Mouse (Mus musculus) hindbrain, embryonic 11.5 days (tissue): ENCODE measurements around the gene Wfikkn1. TPM values are rescaled to one million over a fixed set of nuclear protein-coding genes. Genes with fewer than 3 reads are reported as not detected.
"Not testable (repeated sequence)": the region's sequence is repeated elsewhere in the genome, so short reads cannot be mapped to it uniquely, and the experiment has no call there.

Experiments
- ATAC-seq: fragments of 200-750 bp; cut with Nextera tagmentation; 2 replicates; pipeline ENCODE4 v1.8.0; 2017; ENCODE audit warnings: mild to moderate bottlenecking, moderate TSS enrichment, moderate library complexity; ENCODE audit not compliant: low FRiP score
- DNase-seq: peaks from one replicate; pipeline ENCODE4 v3.0.0-alpha.2; 2015; ENCODE audit warnings: low spot score
- H3K27ac ChIP-seq: fragments of 300-500 bp; sonication (generic); 2 replicates; pipeline ENCODE4 v1.5.1; 2014; ENCODE audit warnings: mild to moderate bottlenecking, low read depth, low read length
- H3K27me3 ChIP-seq: fragments of 300-500 bp; sonication (generic); 2 replicates; pipeline ENCODE4 v1.6.1; 2014; ENCODE audit warnings: mild to moderate bottlenecking, low read length, moderate library complexity, mixed read lengths; ENCODE audit not compliant: control insufficient read depth, insufficient read depth
- H3K36me3 ChIP-seq: fragments of 300-500 bp; sonication (generic); 2 replicates; pipeline ENCODE4 v1.6.1; 2014; ENCODE audit warnings: mild to moderate bottlenecking, low read length, moderate library complexity, mixed read lengths; ENCODE audit not compliant: control insufficient read depth, insufficient read depth
- H3K4me1 ChIP-seq: fragments of 300-500 bp; sonication (generic); replicated peaks from 2 replicates; pipeline ENCODE4 v1.6.1; 2014; ENCODE audit warnings: low read length, mixed read lengths; ENCODE audit not compliant: control insufficient read depth, insufficient read depth
- H3K4me2 ChIP-seq: fragments of 300-500 bp; sonication (generic); replicated peaks from 2 replicates; pipeline ENCODE4 v1.6.1; 2014; ENCODE audit warnings: mild to moderate bottlenecking, low read depth, low read length
- H3K4me3 ChIP-seq: fragments of 300-500 bp; sonication (generic); 2 replicates; pipeline ENCODE4 v1.5.1; 2014; ENCODE audit warnings: low read depth, low read length
- H3K9ac ChIP-seq: fragments of 300-500 bp; sonication (generic); 2 replicates; pipeline ENCODE4 v1.6.1; 2014; ENCODE audit warnings: low read depth, low read length
- H3K9me3 ChIP-seq: fragments of 300-500 bp; sonication (generic); 2 replicates; pipeline ENCODE4 v1.6.1; 2016; ENCODE audit warnings: low read length; ENCODE audit not compliant: control insufficient read depth
- WGBS: fragments of 180-500 bp; shearing (Covaris S2); extraction: QIAGEN DNeasy Blood & Tissue Kit; methylation state at CpG from one replicate; pipeline ENCODE4 v1.1.7; 2014; 5-methylcytosine and 5-hydroxymethylcytosine counted together
- polyA plus RNA-seq: library from polyadenylated mRNA; unstranded; fragments of >200 nt; fragmentation: Nextera tagmentation; extraction: Ambion mirVana; gene quantifications from 2 replicates; pipeline ENCODE4 v1.2.1, GENCODE M21; 2014

Wfikkn1 gene
- polyA plus RNA-seq, 1 experiment from 2014 or later = 0.71 TPM

- peak; percentile 89 for DNase-seq
- peak overlapping the region; percentile 71 for H3K4me2 ChIP-seq
- peak overlapping the region; percentile 83 for H3K9ac ChIP-seq
- 2% methylated on average over 58 of the region's 59 CpGs for WGBS
- H3K27ac ChIP-seq = peak overlapping the region; percentile 91
- H3K9me3 ChIP-seq = no peaks in the 10 kb centered on the region
- peak overlapping the region; percentile 79 for H3K4me3 ChIP-seq
- no peaks in the 10 kb centered on the region for H3K27me3 ChIP-seq
- H3K4me1 ChIP-seq = peaks cover 7% of the 10 kb centered on the region; the same call in 1 of the 2 replicates
- peak; percentile 91 for ATAC-seq
- no peaks in the 10 kb centered on the region for H3K36me3 ChIP-seq
Measured at GRCm38 (mm10) chr17:25875171-25876136, 5.2 kb downstream of the Wfikkn1 start.

DNA sequence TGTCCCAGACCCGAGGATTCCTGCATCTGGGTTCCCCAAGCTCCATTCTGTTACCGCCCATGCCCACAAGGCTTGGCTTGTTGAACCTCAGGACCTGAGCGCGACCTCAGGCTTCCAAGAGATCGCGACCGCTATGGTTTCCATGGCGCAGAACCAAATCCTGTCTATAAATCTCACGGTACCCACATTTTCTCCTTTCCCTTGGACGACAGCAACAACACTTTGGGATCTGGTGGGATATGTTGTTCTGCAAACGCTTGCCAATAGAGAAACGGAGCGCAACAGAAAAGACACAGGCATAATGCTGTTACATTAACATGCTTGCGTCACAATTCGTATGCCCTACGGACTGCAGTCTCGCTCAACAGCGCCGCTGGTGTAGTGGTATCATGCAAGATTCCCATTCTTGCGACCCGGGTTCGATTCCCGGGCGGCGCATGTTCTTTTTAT is 5.9 kb downstream of the Wfikkn1 start, which contains the start of gene Mettl26:
Gene Mettl26 (plus strand): TSS at position 354 of the 450 bp plus-strand sequence.
- Histone ChIP-seq H3K36me3 (no peaks in the 10 kb centered on the region), H3K27me3 (no peaks in the 10 kb centered on the region), H3K9me3 (no peaks in the 10 kb centered on the region), H3K27ac (peak within 1 kb of the TSS; percentile 91), H3K4me1 (peaks cover 7% of the 10 kb centered on the region; the same call in 1 of the 2 replicates), H3K4me2 (peak within 1 kb of the TSS; percentile 71), H3K4me3 (peak within 1 kb of the TSS; percentile 79), H3K9ac (peak within 1 kb of the TSS; percentile 83)
- peak; percentile 70 for ATAC-seq
- under 1% methylated on average over 25 of the region's 25 CpGs for WGBS
- DNase-seq = peak; percentile 98

DNA sequence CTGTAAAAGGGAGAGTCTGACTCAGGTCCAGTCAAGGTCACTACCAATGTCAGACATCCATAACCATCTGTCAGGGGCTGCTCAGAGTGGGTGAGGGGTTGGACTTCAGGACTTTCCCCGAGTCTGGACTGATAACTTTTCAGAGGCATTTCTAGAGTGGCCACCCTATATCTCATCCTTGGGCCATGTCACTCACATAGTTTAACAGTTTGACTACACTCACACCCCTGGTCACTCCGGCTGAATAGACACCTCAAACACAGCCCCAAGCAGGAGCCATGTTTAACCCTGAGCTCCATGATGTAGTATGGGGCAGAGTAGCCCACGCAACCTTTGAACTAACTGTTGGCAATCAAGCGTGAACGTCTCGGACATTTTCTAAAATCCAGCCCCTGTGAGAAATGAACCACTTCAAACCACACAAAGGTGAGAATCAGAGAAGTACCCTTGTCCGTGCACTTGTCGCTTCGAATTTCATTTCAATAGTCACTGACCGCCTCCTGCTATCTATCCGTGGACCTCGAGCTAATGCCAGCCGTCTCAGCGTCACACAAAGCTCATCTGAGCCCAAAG is 6.4 kb downstream of the Wfikkn1 start:
- DNase-seq (no peak), ATAC-seq (peak; percentile 15; the same call in 1 of the 2 replicates)
- H3K27me3 ChIP-seq = no peaks in the 10 kb centered on the region

DNA sequence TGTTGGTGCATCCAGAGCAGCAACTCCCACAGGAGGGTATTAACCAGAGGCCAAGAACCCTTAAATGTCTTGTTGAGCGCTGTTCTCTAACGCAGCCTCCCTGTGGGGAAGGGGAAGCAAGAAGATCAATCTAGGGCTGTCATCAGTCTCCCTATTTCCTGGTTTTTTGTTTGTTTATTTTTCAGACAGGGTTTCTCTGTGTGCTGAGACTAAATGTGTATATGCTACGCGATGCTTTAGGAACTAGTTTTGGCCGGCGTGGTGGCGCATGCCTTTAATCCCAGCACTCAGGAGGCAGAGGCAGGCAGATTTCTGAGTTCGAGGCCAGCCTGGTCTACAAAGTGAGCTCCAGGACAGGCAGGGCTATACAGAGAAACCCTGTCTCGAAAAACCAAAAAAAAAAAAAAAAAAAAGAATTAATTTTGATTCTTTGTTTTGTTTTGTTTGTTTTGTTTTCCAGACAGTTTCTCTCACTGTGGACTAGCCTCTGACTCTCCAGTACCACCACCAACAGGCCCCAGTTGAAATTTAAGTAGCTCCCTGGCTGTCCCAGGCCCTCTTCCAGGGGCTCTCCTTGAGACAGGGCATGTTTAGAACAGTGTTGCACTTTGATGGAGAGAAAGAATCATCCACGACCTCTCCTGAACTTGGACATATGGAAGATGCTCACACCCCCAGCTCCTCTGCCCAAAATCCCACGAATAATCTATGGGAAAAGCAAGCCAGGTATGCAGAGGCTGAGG is 7.1 kb downstream of the Wfikkn1 start:
- H3K27me3 ChIP-seq = no peaks in the 10 kb centered on the region
- WGBS = 73% methylated on average over 11 of the region's 11 CpGs
- H3K9me3 ChIP-seq = no peaks in the 10 kb centered on the region
- H3K4me3 ChIP-seq = no peak overlapping the region
- H3K4me1 ChIP-seq = peaks cover 4% of the 10 kb centered on the region
- peak overlapping the region; percentile 71 for H3K4me2 ChIP-seq
- DNase-seq = no peak
- no peak for ATAC-seq
- peak overlapping the region; percentile 62; the same call in 1 of the 2 replicates for H3K9ac ChIP-seq
- H3K36me3 ChIP-seq = no peaks in the 10 kb centered on the region
- no peak overlapping the region for H3K27ac ChIP-seq

More for the DNA sequence above, 6.4 kb downstream of the Wfikkn1 start:
- Histone ChIP-seq H3K4me2 (peak overlapping the region; percentile 71), H3K4me1 (peaks cover 4% of the 10 kb centered on the region; the same call in 1 of the 2 replicates), H3K9ac (peak overlapping the region; percentile 62), H3K4me3 (peak overlapping the region; percentile 79), H3K27ac (peak overlapping the region; percentile 91), H3K36me3 (no peaks in the 10 kb centered on the region), H3K9me3 (no peaks in the 10 kb centered on the region)
- WGBS = 5% methylated on average over 14 of the region's 14 CpGs

DNA sequence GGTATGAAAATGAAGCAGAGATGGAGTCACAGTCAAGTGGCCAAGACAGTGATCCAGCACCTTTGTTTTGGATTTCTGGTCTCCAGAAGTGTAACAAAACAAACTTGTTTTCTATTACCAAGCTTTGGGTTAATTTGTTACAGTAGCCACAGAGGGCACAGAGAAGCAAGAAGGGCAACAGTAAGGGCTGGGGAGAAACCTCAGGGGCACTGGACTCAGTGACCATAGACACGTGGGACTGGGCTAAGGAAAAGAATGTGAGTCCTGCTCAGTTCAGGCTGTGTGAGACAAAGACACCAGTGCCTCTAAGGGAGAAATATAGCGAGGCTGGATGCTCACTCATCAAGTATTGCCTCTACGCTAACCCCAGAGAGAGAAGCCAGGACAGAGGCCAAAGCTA is 8.0 kb downstream of the Wfikkn1 start:
- Histone ChIP-seq H3K9ac (no peak overlapping the region), H3K36me3 (no peaks in the 10 kb centered on the region), H3K4me2 (no peak overlapping the region), H3K4me3 (no peak overlapping the region), H3K27ac (no peak overlapping the region), H3K27me3 (0 out of 2 replicates have a peak, but pooled peaks cover 2% of the 10 kb centered on the region), H3K9me3 (no peaks in the 10 kb centered on the region), H3K4me1 (peaks cover 10% of the 10 kb centered on the region)
- ATAC-seq = no peak
- WGBS = 77% methylated on average over 3 of the region's 3 CpGs
- DNase-seq = no peak

- H3K36me3 ChIP-seq, H3K9ac ChIP-seq, H3K4me2 ChIP-seq, DNase-seq, H3K27ac ChIP-seq, H3K27me3 ChIP-seq, H3K9me3 ChIP-seq, ATAC-seq, H3K4me3 ChIP-seq: not testable (repeated sequence)
- peaks cover 12% of the 10 kb centered on the region for H3K4me1 ChIP-seq
Measured at GRCm38 (mm10) chr17:25871566-25871965, 9.1 kb downstream of the Wfikkn1 start.

DNA sequence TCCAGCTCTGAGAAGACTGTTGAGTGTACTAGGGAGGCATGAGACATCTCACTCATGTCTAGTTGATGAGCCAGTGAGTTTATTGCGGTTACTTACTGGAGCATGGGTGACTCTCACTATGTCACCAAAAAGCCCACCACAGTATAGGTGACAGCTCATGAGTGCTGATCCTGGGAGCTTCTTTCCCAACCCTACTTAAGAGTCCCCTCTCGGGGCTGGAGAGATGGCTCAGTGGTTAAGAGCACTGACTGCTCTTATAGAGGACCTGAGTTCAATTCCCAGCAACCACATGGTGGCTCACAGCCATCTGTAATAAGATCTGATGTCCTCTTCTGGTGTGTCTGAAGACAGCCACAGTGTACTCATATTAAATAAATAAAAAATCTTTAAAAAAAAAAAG is 10.7 kb downstream of the Wfikkn1 start:
- H3K9ac ChIP-seq = no peak overlapping the region
- no peaks in the 10 kb centered on the region for H3K9me3 ChIP-seq
- H3K4me1 ChIP-seq = peaks cover 8% of the 10 kb centered on the region
- H3K4me3 ChIP-seq = no peak overlapping the region
- DNase-seq (no peak), ATAC-seq (no peak)
- WGBS = 76% methylated on average over 2 of the region's 2 CpGs
- H3K27ac ChIP-seq = no peak overlapping the region
- no peaks in the 10 kb centered on the region for H3K36me3 ChIP-seq
- no peak overlapping the region for H3K4me2 ChIP-seq
- 0 out of 2 replicates have a peak, but pooled peaks cover 2% of the 10 kb centered on the region for H3K27me3 ChIP-seq

GRCm38 (mm10) chr17:25869498-25869897 is 11.2 kb downstream of the Wfikkn1 start:
- Histone ChIP-seq H3K27ac (no peak overlapping the region), H3K36me3 (no peaks in the 10 kb centered on the region), H3K4me3 (no peak overlapping the region), H3K27me3 (0 out of 2 replicates have a peak, but pooled peaks cover 2% of the 10 kb centered on the region), H3K4me2 (no peak overlapping the region), H3K9me3 (no peaks in the 10 kb centered on the region), H3K4me1 (peaks cover 8% of the 10 kb centered on the region), H3K9ac (no peak overlapping the region)
- ATAC-seq (no peak), DNase-seq (no peak)
- WGBS = 87% methylated on average over 8 of the region's 8 CpGs
